Mouse (Mus musculus): ENCODE results near the gene Retn.

GRCm38 (mm10) chr8:3685422-3685821, 29.9 kb downstream of the Retn start:
- no peak for TF ChIP-seq POLR2A (IDR thresholded peaks at IDR 0.05; ENCODE audit: borderline replicate concordance, control insufficient read depth, low read depth, low read length)
- TF ChIP-seq CTCF (IDR thresholded peaks at IDR 0.05; ENCODE audit: control insufficient read depth, insufficient read depth, low read length) = no peak
